Mouse (Mus musculus): Measurements from ENCODE around the gene Eif4e3.

DNA sequence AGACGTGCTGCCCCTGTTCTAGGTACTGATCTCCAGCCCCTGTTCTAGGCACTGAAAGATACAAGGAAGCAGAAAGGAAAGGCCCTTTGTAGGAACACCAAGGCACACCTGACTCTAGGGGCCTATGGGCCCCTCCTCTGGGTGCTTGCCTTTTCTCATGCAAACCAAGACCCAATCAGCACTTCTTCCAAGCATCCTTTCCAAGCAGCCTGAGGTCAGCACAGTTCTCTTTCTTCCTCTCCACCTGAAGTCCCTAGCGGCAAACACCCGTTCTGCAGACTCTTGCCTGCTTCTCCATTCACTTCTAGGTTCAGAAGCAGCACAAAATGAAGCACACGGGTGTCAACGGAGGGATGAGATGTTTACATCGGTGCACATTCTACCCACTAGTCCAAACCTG lies 48.6 kb upstream of the Eif4e3 start:
- TF ChIP-seq CTCF (IDR thresholded peaks at IDR 0.05; ENCODE audit: low read depth) (no peak), EP300 (IDR thresholded peaks at IDR 0.05; ENCODE audit: low read depth) (no peak)
